Mouse (Mus musculus) MEL (cell line): ENCODE measurements at regions not wholly inside any gene's neighbourhood (a gene's known extent, or its start where the extent isn't known, plus 50 kb on each side); places are given as distances from the start of the nearest gene placed in this dataset.

ENCODE experiments used
- CHD2 ChIP-seq: IDR thresholded peaks from 2 replicates; pipeline ENCODE4 v1.6.1; 2011; ENCODE audit warnings: low read length, improper control_type of control experiment
- CTCF ChIP-seq, 3 experiments: IDR thresholded peaks in 2 of 3; conservative IDR thresholded peaks in 1 of 3; 2 replicates each; pipeline ENCODE4 v1.5.1; 2011 to 2012; ENCODE audit warnings: low read length in 3 of 3, low read depth in 2 of 3, mild to moderate bottlenecking in 2 of 3, improper control_type of control experiment in 1 of 3, inconsistent platforms in 1 of 3, mixed read lengths in 1 of 3, moderate library complexity in 1 of 3; ENCODE audit not compliant: control insufficient read depth in 1 of 3, insufficient read depth in 1 of 3, poor library complexity in 1 of 3, severe bottlenecking in 1 of 3
- E2F4 ChIP-seq: IDR thresholded peaks from 2 replicates; pipeline ENCODE4 v1.6.1; 2011; ENCODE audit warnings: low read depth, low read length, improper control_type of control experiment, borderline replicate concordance
- EP300 ChIP-seq, 2 experiments: IDR thresholded peaks; 2 replicates each; pipeline ENCODE4 v1.6.1; 2011; ENCODE audit warnings: improper control_type of control experiment in 2 of 2, low read length in 2 of 2, low read depth in 1 of 2, mild to moderate bottlenecking in 1 of 2
- POLR2A ChIP-seq, 2 experiments: IDR thresholded peaks; 2 replicates each; pipeline ENCODE4 v1.6.1; 2011 to 2012; ENCODE audit warnings: low read length in 2 of 2, mild to moderate bottlenecking in 2 of 2, control low read depth in 1 of 2, improper control_type of control experiment in 1 of 2, low read depth in 1 of 2, moderate library complexity in 1 of 2; ENCODE audit not compliant: control insufficient read depth in 1 of 2, insufficient read depth in 1 of 2, poor library complexity in 1 of 2
- TAL1 ChIP-seq: IDR thresholded peaks from 2 replicates; pipeline ENCODE4 v1.6.1; 2012; ENCODE audit warnings: mild to moderate bottlenecking, inconsistent platforms, low read length, moderate library complexity, mixed read lengths
- ZC3H11A ChIP-seq: IDR thresholded peaks from 2 replicates; pipeline ENCODE4 v1.6.1; 2012; ENCODE audit warnings: low read depth, mild to moderate bottlenecking, inconsistent platforms, low read length, improper control_type of control experiment

GRCm38 (mm10) chr4:87682783-87683182, 350.4 kb downstream of the Mllt3 start:
- TF ChIP-seq ZC3H11A (no peak), CTCF (IDR thresholded peaks at IDR 0.05 in 2 of 3, conservative IDR thresholded peaks at IDR 0.05 in 1 of 3; ENCODE audit: control insufficient read depth in 1 of 3, insufficient read depth in 1 of 3, low read depth in 2 of 3, low read length in 3 of 3, poor library complexity in 1 of 3, severe bottlenecking in 1 of 3) (no peak), EP300 (IDR thresholded peaks at IDR 0.05; ENCODE audit: low read depth in 1 of 2, low read length in 2 of 2) (no peak), TAL1 (no peak), CHD2 (no peak), POLR2A (IDR thresholded peaks at IDR 0.05; ENCODE audit: control insufficient read depth in 1 of 2, insufficient read depth in 1 of 2, low read depth in 1 of 2, low read length in 2 of 2, poor library complexity in 1 of 2) (no peak), E2F4 (no peak)
